Mouse (Mus musculus) Patski (cell line): Measurements from ENCODE around the gene Gsg1. TPM values are rescaled to one million over a fixed set of nuclear protein-coding genes. Genes with fewer than 3 reads are reported as not detected.

Experiments used
- ATAC-seq: fragments of 100-300 bp; one replicate; pipeline ENCODE4 v1.8.0; 2021
- CTCF ChIA-PET: fragments of 350-600 bp; sonication (Branson Sonifier 250); formaldehyde crosslinking; loops from one replicate; lab custom pipeline; 2022; ENCODE audit warnings: inconsistent platforms; lab: Charles Lee
- POLR2A ChIA-PET: fragments of 350-600 bp; sonication (Branson Sonifier 250); formaldehyde crosslinking; loops from one replicate; lab custom pipeline; 2022; ENCODE audit warnings: antibody characterized with exemption, inconsistent platforms; lab: Charles Lee
- DNase-seq: peaks from one replicate; pipeline ENCODE4 v3.0.0-alpha.2; 2011; ENCODE audit warnings: low read depth, low spot score
- H3K27me3 ChIP-seq: fragments of 371-371 bp; one replicate; pipeline ENCODE4 v1.5.1; 2021
- CTCF ChIP-seq: fragments of 100-300 bp; IDR thresholded peaks from one replicate; pipeline ENCODE4 v1.5.1; 2021
- in situ Hi-C: fragments of 300-500 bp; cut with MboI; formaldehyde crosslinking; loops from 3 replicates; pipeline ENCODE4 v1.11.1; 2018; ENCODE audit warnings: low pct_unique_long_range_greater_than_20kb, mixed read lengths
- polyA plus RNA-seq: library from polyadenylated mRNA; unstranded; gene quantifications from one replicate; pipeline ENCODE4 v1.2.3, GENCODE M21; 2021

Gene Gsg1
- polyA plus RNA-seq = 0.05 TPM

GRCm38 (mm10) chr6:135254153-135254552, at the start of gene Gsg1:
Gene Gsg1 (minus strand): TSS chr6:135254351.
- no peak for TF ChIP-seq CTCF
- ChIA-PET POLR2A (no interaction called here), CTCF (interaction anchor here (1.2 kb wide), 1 partner anchor 127 kb away, joined by 3 read pairs; no protein-coding TSS in a partner anchor)
- no peak for DNase-seq
- in situ Hi-C loops = no loop called here
- ATAC-seq = no peak
- no peaks in the 10 kb centered on the region for H3K27me3 ChIP-seq

GRCm38 (mm10) chr6:135302421-135303125, 48.4 kb upstream of the Gsg1 start:
- H3K27me3 ChIP-seq = no peaks in the 10 kb centered on the region
- ChIA-PET POLR2A (interaction anchor here (1.0 to 1.1 kb wide), 2 partner anchors 10 to 25 kb away, joined by 3 read pairs; no protein-coding TSS in a partner anchor), CTCF (interaction anchor here (1.3 to 1.6 kb wide), 2 partner anchors 8 to 10 kb away, joined by 3 to 4 read pairs; no protein-coding TSS in a partner anchor)
- no peak for DNase-seq
- in situ Hi-C loops = no loop called here
- no peak for TF ChIP-seq CTCF
- ATAC-seq = no peak

GRCm38 (mm10) chr6:135300469-135300868, 46.3 kb upstream of the Gsg1 start:
- DNase-seq (no peak), ATAC-seq (no peak)
- ChIA-PET POLR2A (interaction anchor here (0.6 kb wide), 1 partner anchor 1227 kb away, joined by 5 read pairs; no protein-coding TSS in a partner anchor), CTCF (no interaction called here)
- TF ChIP-seq CTCF = no peak
- no peaks in the 10 kb centered on the region for H3K27me3 ChIP-seq
- in situ Hi-C loops = no loop called here

GRCm38 (mm10) chr6:135299024-135299550, 44.9 kb upstream of the Gsg1 start:
- TF ChIP-seq CTCF = no peak
- DNase-seq (no peak), ATAC-seq (no peak)
- POLR2A ChIA-PET = no interaction called here
- CTCF ChIA-PET = no interaction called here
- H3K27me3 ChIP-seq = no peaks in the 10 kb centered on the region
- in situ Hi-C loops = no loop called here

- ATAC-seq (no peak), DNase-seq (no peak)
- in situ Hi-C loops = no loop called here
- CTCF ChIA-PET = no interaction called here
- POLR2A ChIA-PET = no interaction called here
- H3K27me3 ChIP-seq = no peaks in the 10 kb centered on the region
- TF ChIP-seq CTCF = no peak
Measured at GRCm38 (mm10) chr6:135297570-135297969, 43.4 kb upstream of the Gsg1 start.

- in situ Hi-C loops = no loop called here
- ATAC-seq = no peak
Measured at GRCm38 (mm10) chr6:135296267-135296666, 42.1 kb upstream of the Gsg1 start.

GRCm38 (mm10) chr6:135295082-135295861, 41.1 kb upstream of the Gsg1 start:
- in situ Hi-C loops = no loop called here
- ChIA-PET CTCF (interaction anchor here (1.6 to 2.3 kb wide), 4 partner anchors 16 to 56 kb away, joined by 3 to 6 read pairs (median 4); no protein-coding TSS in a partner anchor), POLR2A (interaction anchor here (0.6 kb wide), 1 partner anchor 17 kb away, joined by 3 read pairs; no protein-coding TSS in a partner anchor)
- no peak for TF ChIP-seq CTCF
- H3K27me3 ChIP-seq = no peaks in the 10 kb centered on the region
- DNase-seq (no peak), ATAC-seq (no peak)

More at GRCm38 (mm10) chr6:135296267-135296666, 42.1 kb upstream of the Gsg1 start:
- POLR2A ChIA-PET = no interaction called here
- no peaks in the 10 kb centered on the region for H3K27me3 ChIP-seq
- CTCF ChIA-PET = interaction anchor here (0.7 to 1.8 kb wide), 3 partner anchors 17 to 35 kb away, joined by 3 to 4 read pairs (median 3); no protein-coding TSS in a partner anchor
- TF ChIP-seq CTCF = no peak
- no peak for DNase-seq

- no peak for TF ChIP-seq CTCF
- in situ Hi-C loops = no loop called here
- CTCF ChIA-PET = interaction anchor here (0.9 to 2.3 kb wide), 2 partner anchors 9 to 23 kb away, joined by 4 to 6 read pairs; no protein-coding TSS in a partner anchor
- POLR2A ChIA-PET = no interaction called here
- H3K27me3 ChIP-seq = no peaks in the 10 kb centered on the region
- DNase-seq (no peak), ATAC-seq (no peak)
Measured at GRCm38 (mm10) chr6:135294150-135294549, 40.0 kb upstream of the Gsg1 start.

- POLR2A ChIA-PET = no interaction called here
- in situ Hi-C loops = no loop called here
- no peak for TF ChIP-seq CTCF
- DNase-seq (no peak), ATAC-seq (no peak)
- CTCF ChIA-PET = interaction anchor here (1.0 to 1.9 kb wide), 3 partner anchors 10 to 21 kb away, joined by 3 to 4 read pairs (median 3); no protein-coding TSS in a partner anchor
- H3K27me3 ChIP-seq = no peaks in the 10 kb centered on the region
Measured at GRCm38 (mm10) chr6:135292391-135292790, 38.2 kb upstream of the Gsg1 start.

GRCm38 (mm10) chr6:135279856-135280255, 25.7 kb upstream of the Gsg1 start:
- no peak for ATAC-seq
- no peaks in the 10 kb centered on the region for H3K27me3 ChIP-seq
- no peak for TF ChIP-seq CTCF
- in situ Hi-C loops = no loop called here
- POLR2A ChIA-PET = no interaction called here
- no peak for DNase-seq
- CTCF ChIA-PET = interaction anchor here (1.0 kb wide), 1 partner anchor 409 kb away, joined by 3 read pairs; no protein-coding TSS in a partner anchor
